Mouse (Mus musculus) left cerebral cortex, postnatal 4 days (tissue): ENCODE data around the gene Kcna6. TPM values are rescaled to one million over a fixed set of nuclear protein-coding genes. Genes with fewer than 3 reads are reported as not detected.

Experiments used
- DNase-seq: peaks from one replicate; pipeline ENCODE4 v3.0.0-alpha.2; 2022
- intact Hi-C: fragments of 180-260 bp; cut with DNase I; formaldehyde crosslinking; loops from one replicate; pipeline ENCODE4 v1.15.1; 2025
- total RNA-seq, 2 experiments: library from RNA; stranded (reverse); gene quantifications; 2 replicates each; pipeline ENCODE4 v1.2.3; 2021

Kcna6 gene
- total RNA-seq, 2 experiments from 2014 or later, result 59.1 to 60.9 TPM

DNA sequence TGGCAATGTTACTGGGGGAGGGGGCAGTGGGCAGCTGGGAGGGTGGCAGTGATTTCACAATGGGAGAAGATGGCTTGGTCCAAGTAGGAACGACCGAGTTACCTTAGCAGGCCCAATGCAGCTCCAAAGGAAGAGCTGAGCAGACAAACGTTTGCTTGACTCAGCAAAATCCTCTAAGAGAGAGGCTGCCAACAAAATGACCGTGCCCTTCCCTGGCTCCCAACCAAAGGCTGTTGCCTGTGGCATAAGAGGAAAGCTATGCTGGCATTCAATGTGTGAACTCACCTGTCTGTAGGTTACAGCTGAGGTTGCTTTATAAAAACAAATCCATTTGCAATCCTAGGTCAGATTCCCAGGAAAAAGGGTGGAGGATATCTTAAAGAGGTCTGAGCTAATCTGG lies 3.5 kb downstream of the Kcna6 start:
- intact Hi-C loops, result no loop called here
- no peak for DNase-seq

DNA sequence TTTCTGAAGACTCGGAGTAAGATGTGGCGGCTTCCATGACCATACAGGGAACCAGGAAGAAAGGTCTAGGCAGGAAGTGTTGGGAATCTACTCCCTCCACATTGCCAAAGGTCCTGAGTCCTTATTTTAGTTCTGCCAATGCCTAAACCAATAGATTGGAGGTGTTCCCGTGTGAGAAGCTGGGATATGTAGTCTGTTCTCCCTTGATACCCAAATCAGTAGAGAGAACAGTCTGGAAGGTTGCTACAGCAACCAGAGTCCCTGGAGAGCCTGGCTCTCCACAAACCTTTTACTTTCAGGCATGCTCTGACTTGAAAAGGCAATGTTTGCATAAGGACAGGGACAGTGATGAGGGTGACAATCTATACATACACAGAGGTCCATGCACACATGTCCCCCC lies 4.7 kb downstream of the Kcna6 start:
- DNase-seq, result no peak
- intact Hi-C loops, result no loop called here

DNA sequence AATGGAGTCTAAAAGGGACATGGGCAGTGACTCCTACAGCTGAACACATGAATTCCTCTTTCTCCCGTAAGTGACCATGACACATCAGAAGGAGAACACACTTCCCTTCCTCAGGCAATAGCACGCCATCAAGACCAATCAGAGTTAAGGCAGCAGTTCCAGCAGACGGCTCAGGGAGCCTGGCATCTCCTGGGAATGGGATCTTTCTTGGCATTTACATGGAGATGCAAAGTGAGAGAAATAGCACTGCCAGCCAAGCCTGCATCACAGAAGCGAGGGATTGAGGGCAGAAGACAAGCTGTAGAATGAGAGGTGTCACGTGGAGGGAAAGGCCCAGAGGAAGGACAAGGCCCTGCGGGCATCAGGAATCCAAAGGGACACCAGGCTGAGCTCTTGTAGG lies 7.8 kb downstream of the Kcna6 start:
- no peak for DNase-seq
- intact Hi-C loops, result no loop called here

DNA sequence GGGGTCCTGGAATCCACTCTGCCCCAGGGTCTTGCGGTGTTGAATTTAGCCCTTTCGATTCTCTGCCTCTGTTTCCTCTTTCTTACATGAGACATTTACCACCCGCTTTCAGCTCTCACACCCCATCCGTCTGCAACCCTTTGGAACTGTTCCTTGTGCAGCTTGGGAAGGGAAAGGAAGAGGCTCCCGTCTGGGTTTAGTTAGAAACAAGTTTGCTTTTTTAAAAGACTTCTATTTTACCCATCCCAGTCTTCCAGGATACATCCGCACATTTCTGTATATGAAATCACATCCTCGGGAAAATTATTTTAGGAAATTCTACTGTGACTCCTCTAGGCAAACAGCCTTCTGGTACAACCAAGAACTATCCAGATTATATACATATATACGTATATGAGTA lies 11.7 kb downstream of the Kcna6 start:
- no peak for DNase-seq
- intact Hi-C loops, result no loop called here

DNA sequence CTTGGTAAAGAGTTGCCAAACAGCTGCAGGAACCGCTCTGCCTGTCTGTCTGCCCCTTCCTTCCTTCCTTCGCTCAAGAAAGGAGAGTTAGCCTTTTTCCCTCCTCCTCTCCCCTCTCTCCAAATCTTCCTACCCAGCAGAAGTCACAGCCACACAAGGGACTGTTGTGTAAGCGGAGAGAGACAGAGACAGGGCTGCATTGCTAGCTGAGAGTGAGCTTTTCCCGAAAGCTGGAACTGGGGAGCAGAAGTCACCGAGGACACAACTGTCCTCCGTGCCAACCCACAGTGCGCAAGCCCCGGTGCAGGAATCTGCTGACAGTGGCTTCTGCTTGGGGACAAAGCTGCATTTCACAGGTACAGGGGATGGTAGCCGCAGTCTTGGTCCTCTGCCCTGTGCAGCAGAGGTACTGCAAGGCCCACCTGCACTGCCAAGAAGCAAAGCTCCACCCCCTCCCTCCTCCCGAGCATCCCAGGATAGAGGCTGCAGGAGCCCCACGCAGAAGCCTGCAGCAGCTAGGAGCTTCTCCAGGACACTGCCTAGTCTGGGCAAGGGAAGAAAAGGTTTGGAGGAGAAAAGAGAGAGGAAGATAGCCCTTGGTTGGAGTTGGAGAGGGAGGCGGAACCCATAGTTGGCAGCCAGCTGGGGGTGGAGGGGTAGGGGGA lies 21.9 kb downstream of the Kcna6 start:
- intact Hi-C loops, result no loop called here
- no peak for DNase-seq

DNA sequence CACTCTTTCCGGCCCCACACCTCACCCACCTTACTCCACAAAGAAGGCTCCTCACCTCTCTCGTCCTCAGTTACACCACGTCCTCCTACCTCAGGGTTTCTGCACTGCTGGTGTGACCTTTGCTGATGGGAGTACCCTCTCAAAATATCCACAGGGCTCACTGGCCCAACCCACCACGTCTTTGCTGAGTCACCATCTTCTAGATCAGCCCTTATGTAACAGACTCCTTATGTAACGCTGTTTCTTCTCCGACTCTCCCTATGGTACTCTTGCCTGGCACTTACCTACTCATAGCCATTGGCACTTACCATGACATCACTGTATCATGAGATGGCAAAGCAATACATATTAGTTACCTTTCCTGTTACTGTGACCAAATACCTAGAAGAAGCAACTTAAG lies 27.9 kb downstream of the Kcna6 start:
- DNase-seq, result no peak
- intact Hi-C loops, result no loop called here

DNA sequence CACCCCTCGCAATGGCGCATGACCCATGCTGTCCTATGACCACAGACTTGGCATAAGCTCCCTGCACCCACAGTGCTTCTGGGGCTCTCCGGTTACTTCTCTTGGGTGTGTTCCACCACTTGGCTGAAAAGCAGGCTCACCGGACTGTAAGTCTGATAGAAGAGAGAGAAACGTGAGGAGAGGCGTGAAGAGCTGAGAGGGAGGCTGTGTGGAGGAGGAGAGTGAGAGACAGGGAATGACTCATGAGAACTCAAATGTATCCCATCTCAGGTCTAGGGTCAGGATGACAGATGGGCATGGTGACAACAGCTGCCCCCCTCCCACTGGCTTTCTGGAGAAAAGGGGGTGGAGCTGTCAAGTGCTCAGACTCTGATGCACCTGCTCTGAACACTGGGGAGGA lies 34.5 kb downstream of the Kcna6 start:
- intact Hi-C loops, result no loop called here
- peak; percentile 33 for DNase-seq

DNA sequence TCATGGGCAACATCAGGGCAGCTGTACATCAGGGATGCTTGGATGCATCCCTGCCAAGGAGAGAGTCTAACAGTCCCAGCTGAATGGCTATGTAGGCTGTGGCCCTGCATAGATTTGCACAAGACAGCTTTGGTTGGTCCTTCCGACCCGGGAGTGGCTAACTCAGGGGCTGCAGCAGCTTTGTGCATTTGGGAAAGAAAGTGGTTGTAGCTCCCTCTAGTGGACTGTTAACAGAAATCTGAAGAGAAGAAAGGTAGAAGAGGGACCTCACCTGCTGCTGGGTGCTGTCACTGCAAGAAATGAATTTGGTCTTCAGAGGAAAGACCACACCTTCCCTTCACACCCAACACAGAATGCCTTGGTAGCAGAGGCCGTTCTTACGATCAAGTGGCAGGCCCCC lies 36.0 kb downstream of the Kcna6 start:
- intact Hi-C loops, result loop anchor here (5.0 kb wide), 2 partner anchors 142 to 202 kb away; no protein-coding TSS in a partner anchor
- DNase-seq, result peak; percentile 36

DNA sequence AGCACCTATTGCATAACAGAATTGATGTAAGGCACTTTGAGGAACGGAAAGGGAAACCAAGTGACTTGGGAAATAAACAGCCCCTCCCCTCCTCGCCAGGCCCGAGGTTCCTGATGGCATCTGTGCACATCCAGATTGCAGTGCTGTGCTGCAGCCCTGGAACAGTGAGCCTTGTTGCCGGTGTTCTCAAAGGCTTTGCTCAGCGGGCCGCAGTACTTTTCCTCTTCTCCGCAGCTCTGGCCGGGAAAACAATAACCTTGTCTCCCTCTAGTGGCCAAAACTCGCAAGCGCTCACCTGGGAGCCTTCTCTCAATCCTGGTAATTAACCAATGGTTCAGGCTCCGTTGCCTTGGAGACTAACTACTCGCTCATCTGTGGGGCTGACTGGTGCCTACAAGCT lies 38.4 kb downstream of the Kcna6 start:
- peak; percentile 80 for DNase-seq
- intact Hi-C loops, result loop anchor here (5.0 kb wide), 2 partner anchors 140 to 200 kb away; no protein-coding TSS in a partner anchor

DNA sequence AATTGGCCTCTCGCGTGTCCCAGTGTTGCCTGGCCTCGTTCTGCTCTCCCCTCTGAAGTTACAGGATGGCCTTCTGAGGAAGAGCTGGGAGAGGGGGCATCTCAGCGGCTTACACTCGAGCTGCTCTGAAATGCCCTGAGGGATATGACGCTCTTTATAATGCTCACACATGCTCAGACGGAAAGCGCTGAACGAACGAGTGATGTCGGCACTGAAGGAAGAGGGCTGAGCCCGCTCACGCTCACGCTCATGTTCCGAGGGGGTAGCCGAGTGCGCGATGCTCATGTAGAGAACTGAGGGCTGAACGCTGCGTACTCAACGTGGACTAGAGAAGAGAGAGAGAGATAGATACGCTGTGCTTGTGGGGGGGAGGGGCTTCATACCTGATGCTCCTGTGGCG lies 39.3 kb downstream of the Kcna6 start:
- intact Hi-C loops, result loop anchor here (5.0 kb wide), 2 partner anchors 139 to 199 kb away; no protein-coding TSS in a partner anchor
- no peak for DNase-seq

DNA sequence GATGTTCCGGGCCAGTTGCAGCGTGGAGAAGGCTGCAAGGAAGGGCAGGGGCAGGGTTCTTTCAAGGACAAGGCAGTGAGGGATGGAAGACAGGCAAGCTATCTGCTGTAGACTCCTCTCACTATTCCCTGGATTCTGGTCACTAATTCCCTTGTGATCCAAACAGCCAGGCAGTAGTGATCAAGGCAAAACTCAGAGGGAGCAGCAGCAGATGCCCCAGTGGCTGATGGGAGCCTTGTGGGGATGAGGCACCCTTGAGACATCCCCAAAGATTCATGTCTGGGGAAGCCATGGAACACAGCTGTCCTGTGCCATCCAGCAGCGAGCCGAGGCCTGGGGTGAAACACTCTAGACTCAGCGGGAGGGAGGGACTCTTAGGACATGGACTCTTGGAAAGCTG lies 40.5 kb downstream of the Kcna6 start:
- intact Hi-C loops, result loop anchor here (5.0 kb wide), 2 partner anchors 138 to 198 kb away; no protein-coding TSS in a partner anchor
- DNase-seq, result no peak

DNA sequence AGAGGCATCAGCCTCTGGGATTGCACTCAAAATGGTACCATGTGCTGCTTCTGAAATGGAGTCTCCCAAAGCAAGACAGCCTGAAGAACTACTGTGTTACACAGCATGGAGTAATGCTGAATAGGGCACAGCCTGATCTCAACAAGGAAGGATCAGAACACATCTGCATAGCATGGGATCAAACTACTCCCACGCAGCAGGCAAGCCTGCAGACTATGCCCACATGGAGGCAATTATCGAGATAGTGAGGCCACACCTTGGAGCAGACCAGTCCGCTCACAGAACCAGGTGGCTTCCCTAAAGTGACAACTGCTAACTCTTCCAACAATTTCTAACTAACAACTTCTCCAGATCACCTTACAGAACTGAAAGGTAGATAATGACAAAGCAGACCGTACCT lies 53.4 kb downstream of the Kcna6 start:
- DNase-seq, result no peak
- intact Hi-C loops, result no loop called here

DNA sequence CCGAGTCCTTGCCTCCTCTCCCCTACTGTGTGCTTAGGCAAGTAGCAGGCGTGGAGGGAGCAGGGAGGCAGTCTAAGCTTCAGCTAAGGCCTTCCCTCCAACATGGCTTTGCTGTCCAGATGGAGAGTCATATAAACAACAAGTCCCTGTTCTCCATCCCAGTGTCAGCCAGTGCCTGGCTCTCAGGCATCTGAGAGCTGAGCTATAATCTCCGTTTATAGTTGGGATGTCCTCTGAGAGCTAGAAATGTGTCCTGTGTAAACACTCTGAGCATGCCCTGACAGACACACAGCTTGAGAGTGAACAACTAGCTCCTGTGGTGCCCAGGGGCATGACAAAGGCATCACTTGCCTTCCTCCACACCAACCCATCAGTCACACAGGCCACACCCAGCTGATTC lies 55.3 kb downstream of the Kcna6 start:
- intact Hi-C loops, result no loop called here
- DNase-seq, result no peak

DNA sequence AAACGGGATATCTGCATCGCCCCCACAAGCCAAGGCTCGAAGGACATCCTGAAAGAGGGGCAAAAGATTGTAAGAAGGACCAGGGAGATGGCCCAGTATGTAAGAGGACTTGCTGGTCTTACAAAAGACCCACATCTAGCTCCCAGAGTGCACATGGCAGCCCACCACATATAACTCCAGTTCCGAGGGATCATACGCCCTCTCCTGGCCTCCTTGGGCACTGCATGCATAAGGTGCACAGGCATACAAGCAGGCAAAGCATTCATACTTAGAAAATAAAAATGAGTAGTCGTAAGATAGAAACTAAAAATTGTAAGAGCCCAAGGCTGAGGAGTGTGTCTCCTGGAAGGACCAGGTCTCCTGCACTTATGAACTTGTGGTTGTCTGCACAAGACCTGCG lies 61.5 kb downstream of the Kcna6 start:
- peak; percentile 66 for DNase-seq
- intact Hi-C loops, result no loop called here

DNA sequence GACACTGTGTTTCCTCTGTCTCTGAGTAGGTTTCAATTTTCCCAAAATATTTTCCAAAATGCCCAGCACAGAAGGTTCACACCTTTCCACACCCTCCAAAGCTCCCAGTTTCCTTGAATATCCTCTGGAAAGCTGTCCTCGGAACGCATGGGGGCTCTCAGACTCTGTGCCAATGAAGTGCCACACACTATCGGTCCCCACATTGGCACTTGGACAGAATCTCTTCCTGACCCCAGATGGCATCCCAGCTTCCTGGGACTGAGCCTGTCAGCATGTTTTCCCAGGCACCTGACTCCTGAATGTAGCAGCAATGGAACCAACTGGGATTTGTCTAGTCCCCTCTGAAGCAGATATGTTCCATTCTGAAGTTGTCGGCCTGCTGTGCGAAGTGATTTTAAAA lies 73.5 kb downstream of the Kcna6 start:
- intact Hi-C loops, result no loop called here
- peak; percentile 72 for DNase-seq

DNA sequence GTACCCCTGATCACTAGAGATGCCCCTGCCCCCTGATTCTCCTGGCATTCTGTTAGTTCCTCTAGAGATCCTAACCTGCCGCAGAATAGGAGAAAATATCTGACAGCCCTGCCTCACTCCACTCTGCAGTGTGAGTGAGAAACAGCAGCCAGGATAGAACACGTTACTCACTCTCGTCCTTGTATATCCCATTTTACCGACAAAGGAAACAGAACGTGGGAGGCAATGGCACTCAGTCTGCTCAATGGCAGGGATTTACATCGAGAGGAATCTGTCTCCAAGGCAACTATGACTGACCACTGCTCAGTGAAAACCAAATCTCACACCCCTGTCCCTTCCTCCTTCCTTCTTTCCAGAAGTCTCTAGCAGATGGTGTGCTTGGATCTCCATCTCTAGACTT lies 74.4 kb downstream of the Kcna6 start:
- DNase-seq, result no peak
- intact Hi-C loops, result no loop called here

DNA sequence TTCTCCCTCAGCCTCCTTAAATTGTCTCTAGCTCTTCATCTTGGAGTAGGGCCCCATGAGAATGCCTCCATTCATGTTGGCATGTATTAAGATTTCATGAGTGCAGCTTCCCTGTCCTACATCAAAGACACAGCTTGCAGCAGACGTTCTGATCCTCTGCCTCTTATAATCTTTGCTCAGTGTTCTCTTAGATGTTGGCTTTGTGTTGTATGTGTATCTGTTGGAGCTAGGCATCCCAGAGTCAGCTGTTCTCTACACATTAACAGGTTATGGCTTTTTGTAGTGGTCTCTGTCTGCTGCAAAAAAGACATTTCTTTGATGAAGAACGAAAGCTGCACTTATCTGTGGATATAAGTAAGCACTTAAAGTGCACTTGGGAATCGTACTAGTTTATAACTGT lies 75.9 kb downstream of the Kcna6 start:
- DNase-seq, result no peak
- intact Hi-C loops, result no loop called here

Other genes starting within 250 kb of the Kcna6 start
- 1 to 10 TPM; 1.3 to 1.9 TPM for gene Kcna5, start 205.3 kb downstream of the Kcna6 start, total RNA-seq
- 10 to 100 TPM in 1 of 2 experiments, 1 to 10 TPM in 1; 7.8 to 10.1 TPM for gene Kcna1, start 94.3 kb downstream of the Kcna6 start, total RNA-seq
- gene Ndufa9, start 108.5 kb upstream of the Kcna6 start, total RNA-seq, result 100 to 1,000 TPM; 119 to 121 TPM
- gene Akap3, start 112.4 kb upstream of the Kcna6 start, total RNA-seq, result under 1 TPM; 0.12 to 0.30 TPM
- not detected for gene Dyrk4, start 181.2 kb upstream of the Kcna6 start, total RNA-seq
- 1 to 10 TPM; 6.8 to 8.1 TPM for gene Rad51ap1, start 198.9 kb upstream of the Kcna6 start, total RNA-seq
- gene D6Wsu163e, start 199.3 kb upstream of the Kcna6 start, total RNA-seq, result 10 to 100 TPM; 44.1 to 55.6 TPM